Mouse (Mus musculus): ENCODE data around the gene Vars. TPM values are rescaled to one million over a fixed set of nuclear protein-coding genes. Genes with fewer than 3 reads are reported as not detected.

Gene Vars
- total and polyA plus RNA-seq, 3 experiments: 90.3 to 280 (median 277) TPM

DNA sequence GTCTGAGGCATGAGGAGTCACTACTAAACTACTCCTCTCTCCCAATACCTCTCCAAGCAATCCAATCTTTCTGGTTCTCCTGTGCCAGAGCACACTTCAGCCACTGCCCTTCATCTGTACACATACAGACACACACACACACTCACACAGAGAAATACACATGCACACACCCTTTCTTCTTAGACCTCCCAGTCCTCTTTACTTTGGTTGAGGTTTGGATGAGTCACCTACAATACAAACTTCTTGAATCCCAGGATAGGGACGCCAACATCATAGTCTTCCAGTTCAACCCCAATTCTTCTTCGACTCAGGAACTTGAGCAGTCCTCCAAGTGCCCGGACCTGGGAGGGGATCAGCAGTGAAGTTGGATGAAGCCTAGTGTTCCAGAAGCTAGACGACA lies 43.0 kb downstream of the Vars start:
- TF ChIP-seq IRF4 (IDR thresholded peaks at IDR 0.05; ENCODE audit: low read depth, low read length) (no peak), MAZ (IDR thresholded peaks at IDR 0.05; ENCODE audit: low read depth, low read length) (no peak), BHLHE40 (IDR thresholded peaks at IDR 0.05; ENCODE audit: low read depth, low read length) (no peak), NRF1 (IDR thresholded peaks at IDR 0.05; ENCODE audit: low read depth, low read length) (no peak), KAT2A (IDR thresholded peaks at IDR 0.05; ENCODE audit: insufficient replicate concordance, low read length) (no peak), TCF12 (IDR thresholded peaks at IDR 0.05; ENCODE audit: low read depth, low read length) (no peak), RAD21 (IDR thresholded peaks at IDR 0.05; ENCODE audit: low read depth, low read length) (no peak), ZNF384 (IDR thresholded peaks at IDR 0.05; ENCODE audit: low read depth, low read length) (no peak), ZKSCAN1 (IDR thresholded peaks at IDR 0.05; ENCODE audit: borderline replicate concordance, low read depth, low read length) (no peak), MAFK (IDR thresholded peaks at IDR 0.05; ENCODE audit: insufficient replicate concordance, low read length) (no peak), ETS1 (conservative IDR thresholded peaks at IDR 0.05; ENCODE audit: low read depth, low read length) (no peak), EP300 (IDR thresholded peaks at IDR 0.05; ENCODE audit: low read length) (no peak)
- DNase-seq (ENCODE audit: extremely low read depth): no peak
- Histone ChIP-seq H3K4me1 (ENCODE audit: control insufficient read depth in 1 of 2, insufficient read depth in 2 of 2) (peaks cover 5 to 57% of the 10 kb centered on the region in 2 experiments; a peak in 3 of 4 replicates), H3K27me3 (replicated peaks) (no peaks in the 10 kb centered on the region), H3K36me3 (replicated peaks in 1 of 2; ENCODE audit: control insufficient read depth in 1 of 2, insufficient read depth in 1 of 2, low read length in 1 of 2) (peaks cover 0 to 5% of the 10 kb centered on the region in 2 experiments), H3K27ac (ENCODE audit: insufficient read depth, low read depth) (no peak overlapping the region), H3K4me2 (ENCODE audit: insufficient read depth, low read depth, poor library complexity, severe bottlenecking) (no peak overlapping the region), H3K79me2 (replicated peaks; ENCODE audit: control insufficient read depth, extremely low read depth, insufficient read depth, poor library complexity, severe bottlenecking) (no peaks in the 10 kb centered on the region), H3K9me3 (replicated peaks; ENCODE audit: low read length) (no peaks in the 10 kb centered on the region), H3K4me3 (replicated peaks in 1 of 3; ENCODE audit: low read depth in 2 of 3, low read length in 2 of 3, poor library complexity in 1 of 3) (no peak overlapping the region), H3K9ac (ENCODE audit: insufficient read depth, low read depth) (no peak overlapping the region)
- in situ Hi-C loops (cut with MboI; ENCODE audit: low pct_ligation_motif_present, low pct_unique_long_range_greater_than_20kb, low sequenced_read_pairs) (no loop called here), dilution Hi-C loops (cut with MboI; ENCODE audit: extremely low pct_ligation_motif_present, extremely low pct_unique_long_range_greater_than_20kb, low sequenced_read_pairs) (no loop called here)

GRCm38 (mm10) chr17:35044904-35045806 lies 44.4 kb downstream of the Vars start:
- peak overlapping the region in 2 of 3 experiments; percentile 62 to 67 for H3K4me3 ChIP-seq (replicated peaks in 1 of 3; ENCODE audit: low read depth in 2 of 3, low read length in 2 of 3, poor library complexity in 1 of 3)
- peaks cover 0 to 2% of the 10 kb centered on the region in 2 experiments for H3K36me3 ChIP-seq (replicated peaks in 1 of 2; ENCODE audit: control insufficient read depth in 1 of 2, insufficient read depth in 1 of 2, low read length in 1 of 2)
- no peak for DNase-seq (ENCODE audit: extremely low read depth)
- TF ChIP-seq CTCF (conservative IDR thresholded peaks at IDR 0.05 in 1 of 2, IDR thresholded peaks at IDR 0.05 in 1 of 2; ENCODE audit: low read depth in 2 of 2, low read length in 2 of 2) (0 out of 4 replicates have a peak, but pooled peaks of 1 of the 2 experiments have one; percentile 2), HCFC1 (IDR thresholded peaks at IDR 0.05; ENCODE audit: low read depth, low read length) (no peak), CHD2 (IDR thresholded peaks at IDR 0.05; ENCODE audit: low read length) (no peak), BHLHE40 (IDR thresholded peaks at IDR 0.05; ENCODE audit: low read depth, low read length) (no peak), PAX5 (IDR thresholded peaks at IDR 0.05; ENCODE audit: low read length) (no peak), ZNF384 (IDR thresholded peaks at IDR 0.05; ENCODE audit: low read depth, low read length) (0 out of 2 replicates have a peak, but pooled peaks have one; percentile 9), USF1 (IDR thresholded peaks at IDR 0.05; ENCODE audit: low read depth, low read length) (no peak), MEF2A (IDR thresholded peaks at IDR 0.05; ENCODE audit: borderline replicate concordance, low read depth, low read length) (no peak), ZC3H11A (IDR thresholded peaks at IDR 0.05; ENCODE audit: low read depth, low read length) (no peak), NRF1 (IDR thresholded peaks at IDR 0.05; ENCODE audit: low read depth, low read length) (no peak)
- H3K79me2 ChIP-seq (replicated peaks; ENCODE audit: control insufficient read depth, extremely low read depth, insufficient read depth, poor library complexity, severe bottlenecking): 0 out of 2 replicates have a peak, but pooled peaks cover 3% of the 10 kb centered on the region
- 0 out of 2 replicates have a peak overlapping the region, but pooled peaks have one; percentile 47 for H3K4me2 ChIP-seq (ENCODE audit: insufficient read depth, low read depth, poor library complexity, severe bottlenecking)
- dilution Hi-C loops (cut with MboI; ENCODE audit: extremely low pct_ligation_motif_present, extremely low pct_unique_long_range_greater_than_20kb, low sequenced_read_pairs) (no loop called here), in situ Hi-C loops (cut with MboI; ENCODE audit: low pct_ligation_motif_present, low pct_unique_long_range_greater_than_20kb, low sequenced_read_pairs) (no loop called here)
- peaks cover 5 to 57% of the 10 kb centered on the region in 2 experiments; a peak in 3 of 4 replicates for H3K4me1 ChIP-seq (ENCODE audit: control insufficient read depth in 1 of 2, insufficient read depth in 2 of 2)
- H3K9ac ChIP-seq (ENCODE audit: insufficient read depth, low read depth): peak overlapping the region; percentile 65; the same call in 1 of the 2 replicates
- H3K27ac ChIP-seq (ENCODE audit: insufficient read depth, low read depth): no peak overlapping the region
- no peaks in the 10 kb centered on the region for H3K9me3 ChIP-seq (replicated peaks; ENCODE audit: low read length)
- H3K27me3 ChIP-seq (replicated peaks): no peaks in the 10 kb centered on the region
